Mouse (Mus musculus) myocyte (in vitro differentiated cells): Measurements from ENCODE around the gene Ggact. TPM values are rescaled to one million over a fixed set of nuclear protein-coding genes. Genes with fewer than 3 reads are reported as not detected.
A peak's percentile ranks its signal among the peaks of the same experiment; 100 is the strongest.

ENCODE experiments used
- H3K27me3 ChIP-seq: one replicate; pipeline ENCODE4 v1.6.1; 2011; ENCODE audit not compliant: control insufficient read depth, insufficient read depth, insufficient read length
- H3K36me3 ChIP-seq: one replicate; pipeline ENCODE4 v1.6.1; 2011; ENCODE audit not compliant: control insufficient read depth, insufficient read depth
- H3K4me2 ChIP-seq: one replicate; pipeline ENCODE4 v1.6.1; 2011; ENCODE audit warnings: low read depth, control low read depth
- H3K4me3 ChIP-seq: one replicate; pipeline ENCODE4 v1.5.1; 2011; ENCODE audit warnings: mild to moderate bottlenecking, control low read depth, moderate library complexity
- H3K79me2 ChIP-seq: one replicate; pipeline ENCODE4 v1.6.1; 2011; ENCODE audit not compliant: control insufficient read depth, insufficient read depth
- H3ac ChIP-seq: one replicate; pipeline ENCODE4 v1.6.1; 2011; ENCODE audit not compliant: control insufficient read depth, insufficient read length
- CEBPB ChIP-seq: IDR thresholded peaks from 2 replicates; pipeline ENCODE4 v1.6.1; 2011; ENCODE audit warnings: mild to moderate bottlenecking, moderate library complexity; ENCODE audit not compliant: poor library complexity, insufficient read depth, severe bottlenecking
- E2F4 ChIP-seq: IDR thresholded peaks from one replicate; pipeline ENCODE4 v1.6.1; 2011; ENCODE audit warnings: mild to moderate bottlenecking, control low read depth, moderate library complexity; ENCODE audit not compliant: insufficient read depth
- MAX ChIP-seq: IDR thresholded peaks from one replicate; pipeline ENCODE4 v1.6.1; 2011; ENCODE audit warnings: low read depth, mild to moderate bottlenecking, control low read depth
- MYOD1 ChIP-seq, 3 experiments: IDR thresholded peaks; one replicate each; pipeline ENCODE4 v1.6.1; 2011; ENCODE audit warnings: control low read depth in 2 of 3, low read depth in 2 of 3, mild to moderate bottlenecking in 2 of 3, moderate library complexity in 1 of 3; ENCODE audit not compliant: insufficient read length in 2 of 3, control insufficient read depth in 1 of 3
- MYOG ChIP-seq, 3 experiments: IDR thresholded peaks; one replicate each; pipeline ENCODE4 v1.6.1; 2011; ENCODE audit warnings: control low read depth in 2 of 3, low read depth in 2 of 3, mild to moderate bottlenecking in 2 of 3; ENCODE audit not compliant: insufficient read length in 2 of 3, control insufficient read depth in 1 of 3, insufficient read depth in 1 of 3
- POLR2A ChIP-seq: IDR thresholded peaks from one replicate; pipeline ENCODE4 v1.6.1; 2011; ENCODE audit warnings: low read depth, mild to moderate bottlenecking, control low read depth, moderate library complexity; ENCODE audit not compliant: insufficient read length
- POLR2AphosphoS2 ChIP-seq: IDR thresholded peaks from one replicate; pipeline ENCODE4 v1.6.1; 2011; ENCODE audit warnings: low read depth, control low read depth; ENCODE audit not compliant: insufficient read length
- REST ChIP-seq: IDR thresholded peaks from one replicate; pipeline ENCODE4 v1.6.1; 2011; ENCODE audit warnings: mild to moderate bottlenecking, control low read depth, moderate library complexity; ENCODE audit not compliant: insufficient read depth, insufficient read length
- SRF ChIP-seq: IDR thresholded peaks from one replicate; pipeline ENCODE4 v1.6.1; 2011; ENCODE audit warnings: low read depth; ENCODE audit not compliant: control insufficient read depth, insufficient read length
- TCF12 ChIP-seq: IDR thresholded peaks from one replicate; pipeline ENCODE4 v1.6.1; 2011; ENCODE audit warnings: mild to moderate bottlenecking, control low read depth; ENCODE audit not compliant: poor library complexity, insufficient read depth, severe bottlenecking
- TCF3 ChIP-seq: IDR thresholded peaks from one replicate; pipeline ENCODE4 v1.6.1; 2011; ENCODE audit warnings: low read depth, control low read depth; ENCODE audit not compliant: insufficient read length
- USF1 ChIP-seq: IDR thresholded peaks from one replicate; pipeline ENCODE4 v1.6.1; 2011; ENCODE audit warnings: low read depth, mild to moderate bottlenecking, control low read depth, moderate library complexity
- polyA plus RNA-seq: library from polyadenylated mRNA; unstranded; fragments of >200 nt; fragmentation: generic; extraction: Trizol; gene quantifications from one replicate; pipeline ENCODE4 v1.2.1, GENCODE M21; 2012; ENCODE audit warnings: missing spikeins

The Ggact gene
- polyA plus RNA-seq, 1 experiment = 17.0 TPM

DNA sequence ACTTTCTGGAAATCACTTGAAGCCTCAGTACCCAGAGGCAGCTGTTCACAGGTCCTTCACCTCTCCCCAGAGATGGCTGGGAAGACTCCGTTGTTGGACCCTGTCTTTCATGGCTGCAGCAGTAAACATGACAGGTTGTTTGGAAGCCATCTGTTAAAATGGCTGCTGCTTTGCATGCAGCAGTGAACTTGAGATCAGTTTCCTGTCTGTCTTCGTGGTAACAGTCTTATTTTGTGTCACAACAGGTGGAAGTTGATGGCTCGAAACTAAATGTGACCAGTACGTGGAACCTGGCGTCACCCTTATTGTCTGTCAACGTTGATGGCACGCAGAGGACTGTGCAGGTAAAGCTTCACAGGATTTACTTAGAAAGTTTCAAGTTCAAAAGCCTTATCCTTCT lies 123.4 kb downstream of the Ggact start:
- Histone ChIP-seq H3K4me3 (no peak overlapping the region), H3K79me2 (no peaks in the 10 kb centered on the region), H3ac (no peak overlapping the region), H3K36me3 (no peaks in the 10 kb centered on the region), H3K4me2 (no peak overlapping the region), H3K27me3 (no peaks in the 10 kb centered on the region)
- no peak for TF ChIP-seq MAX
- no peak for TF ChIP-seq POLR2AphosphoS2
- TF ChIP-seq SRF = no peak
- TF ChIP-seq E2F4 = no peak
- TF ChIP-seq POLR2A = no peak
- no peak for TF ChIP-seq TCF12
- no peak for TF ChIP-seq USF1
- TF ChIP-seq TCF3 = no peak
- TF ChIP-seq MYOG (IDR thresholded peaks at IDR 0.05; ENCODE audit: control insufficient read depth in 1 of 3, insufficient read depth in 1 of 3, insufficient read length in 2 of 3, low read depth in 2 of 3) = no peak
- TF ChIP-seq CEBPB = no peak
- TF ChIP-seq REST = no peak
- TF ChIP-seq MYOD1 (IDR thresholded peaks at IDR 0.05; ENCODE audit: control insufficient read depth in 1 of 3, insufficient read length in 2 of 3, low read depth in 2 of 3) = no peak

DNA sequence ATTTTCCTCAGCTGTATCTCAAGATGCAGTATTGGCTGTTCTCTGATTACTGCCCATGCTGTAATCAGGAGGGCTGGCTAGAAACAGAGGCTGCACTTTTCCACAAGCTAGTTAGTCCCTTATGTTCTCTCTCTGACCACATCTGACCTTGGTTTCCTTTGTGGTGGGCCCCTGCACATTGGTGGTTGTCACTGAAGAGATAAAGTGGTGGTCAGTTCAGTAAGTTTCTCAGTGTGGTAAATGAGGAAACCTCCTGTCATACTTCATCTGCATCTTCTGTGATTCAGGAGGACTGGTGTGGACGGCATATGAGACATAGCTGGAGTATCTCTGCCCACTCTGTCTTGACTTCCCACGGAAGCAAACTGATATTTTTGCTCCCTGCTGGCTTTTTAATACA lies 125.4 kb downstream of the Ggact start:
- no peak for TF ChIP-seq USF1
- TF ChIP-seq CEBPB = peak; percentile 20; the same call in 1 of the 2 replicates
- H3K36me3 ChIP-seq = no peaks in the 10 kb centered on the region
- H3ac ChIP-seq = no peak overlapping the region
- H3K79me2 ChIP-seq = no peaks in the 10 kb centered on the region
- H3K4me2 ChIP-seq = no peak overlapping the region
- H3K27me3 ChIP-seq = no peaks in the 10 kb centered on the region
- no peak overlapping the region for H3K4me3 ChIP-seq

DNA sequence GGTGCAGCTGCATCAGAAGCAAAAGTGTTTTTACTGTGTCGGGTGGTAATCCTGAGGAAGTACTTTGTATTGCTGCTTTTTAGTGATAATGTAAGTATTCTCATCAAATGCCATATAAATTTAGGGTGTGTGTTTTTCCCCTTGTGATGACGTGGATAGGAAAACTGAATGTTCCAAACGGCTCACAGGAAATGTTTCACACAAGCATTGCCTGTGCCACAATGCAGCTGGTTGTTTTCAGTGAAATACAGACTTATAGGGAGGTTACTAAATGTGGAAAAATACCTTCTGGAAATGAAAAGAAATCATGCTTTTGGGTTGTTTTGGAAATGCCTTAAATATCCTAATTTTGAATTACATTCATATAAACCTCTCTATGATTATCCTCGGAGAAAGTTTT lies 128.9 kb downstream of the Ggact start:
- no peak overlapping the region for H3K4me3 ChIP-seq
- H3K79me2 ChIP-seq = no peaks in the 10 kb centered on the region
- no peaks in the 10 kb centered on the region for H3K36me3 ChIP-seq
- H3K27me3 ChIP-seq = no peaks in the 10 kb centered on the region
- H3ac ChIP-seq = no peak overlapping the region
- no peak overlapping the region for H3K4me2 ChIP-seq
- TF ChIP-seq REST = no peak
- TF ChIP-seq POLR2AphosphoS2 = no peak
- no peak for TF ChIP-seq SRF
- TF ChIP-seq TCF3 = no peak
- TF ChIP-seq USF1 = no peak
- no peak for TF ChIP-seq MYOD1 (IDR thresholded peaks at IDR 0.05; ENCODE audit: control insufficient read depth in 1 of 3, insufficient read length in 2 of 3, low read depth in 2 of 3)
- no peak for TF ChIP-seq E2F4
- TF ChIP-seq POLR2A = no peak
- no peak for TF ChIP-seq CEBPB

DNA sequence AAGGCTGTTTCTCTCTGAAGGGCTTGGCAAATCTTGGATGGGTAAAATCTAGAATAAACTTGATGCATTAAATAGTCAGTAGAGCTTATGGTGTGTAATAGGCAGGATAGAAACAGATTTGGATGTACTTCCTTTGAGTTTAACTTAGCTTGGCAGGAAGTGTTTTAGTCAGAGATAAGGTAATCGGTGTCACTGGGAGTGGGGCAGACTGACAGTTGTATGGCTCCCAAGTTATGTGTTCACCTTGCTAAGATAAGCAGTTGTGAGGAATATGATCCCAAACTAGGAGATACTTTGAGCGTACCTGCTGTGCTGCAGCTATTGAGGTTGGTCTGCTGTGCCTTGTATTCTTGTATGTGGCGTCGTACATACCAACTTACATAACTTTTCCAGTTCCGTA lies 147.1 kb downstream of the Ggact start:
- Histone ChIP-seq H3K4me2 (no peak overlapping the region), H3K79me2 (no peaks in the 10 kb centered on the region), H3K36me3 (no peaks in the 10 kb centered on the region), H3K27me3 (no peaks in the 10 kb centered on the region), H3K4me3 (no peak overlapping the region), H3ac (no peak overlapping the region)
- TF ChIP-seq USF1 (no peak), SRF (no peak), POLR2AphosphoS2 (no peak), REST (no peak), TCF12 (no peak), E2F4 (no peak), CEBPB (no peak), MYOG (IDR thresholded peaks at IDR 0.05; ENCODE audit: control insufficient read depth in 1 of 3, insufficient read depth in 1 of 3, insufficient read length in 2 of 3, low read depth in 2 of 3) (no peak), TCF3 (no peak), MAX (no peak), POLR2A (no peak)

Other genes with a start within 250 kb of the Ggact start
- 8.2 TPM for gene Tmtc4, start 70.3 kb upstream of the Ggact start, polyA plus RNA-seq